Mouse (Mus musculus): ENCODE data around the gene Arcn1.

DNA sequence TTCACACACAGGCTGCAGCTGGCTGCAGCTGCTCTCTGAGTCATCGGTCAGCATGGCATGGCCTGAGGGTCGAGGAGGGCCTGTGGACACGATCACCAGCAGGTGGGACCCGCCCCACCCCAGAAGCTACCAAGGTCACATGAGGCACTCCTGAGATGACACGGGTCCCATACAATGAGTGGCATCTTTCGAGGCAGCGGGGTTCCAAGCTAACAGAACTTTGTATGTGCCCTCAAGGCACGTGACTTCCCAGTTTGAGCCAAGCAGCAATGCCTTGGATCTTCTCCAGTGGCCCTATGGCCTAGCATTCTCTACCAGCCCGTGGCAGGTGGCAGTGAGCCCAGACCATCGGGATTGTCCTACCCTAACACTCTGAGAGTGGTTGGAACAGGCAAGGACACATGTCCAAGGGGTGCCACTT lies 49.8 kb downstream of the Arcn1 start:
- TF ChIP-seq CTCF (IDR thresholded peaks at IDR 0.05; ENCODE audit: low read depth) (no peak), EP300 (optimal IDR thresholded peaks at IDR 0.05) (no peak)
